Mouse (Mus musculus) adrenal gland, adult (tissue): ENCODE measurements at regions not wholly inside any gene's neighbourhood (a gene's known extent, or its start where the extent isn't known, plus 50 kb on each side); places are given as distances from the start of the nearest gene placed in this dataset.
"Not testable (repeated sequence)": the region's sequence is repeated elsewhere in the genome, so short reads cannot be mapped to it uniquely, and the experiment has no call there.

Experiments used
- DNase-seq, 2 experiments: peaks; one replicate each; pipeline ENCODE4 v3.0.0; 2022 to 2023; ENCODE audit warnings: low spot score in 1 of 2; ENCODE audit not compliant: inconsistent age in 2 of 2

DNA sequence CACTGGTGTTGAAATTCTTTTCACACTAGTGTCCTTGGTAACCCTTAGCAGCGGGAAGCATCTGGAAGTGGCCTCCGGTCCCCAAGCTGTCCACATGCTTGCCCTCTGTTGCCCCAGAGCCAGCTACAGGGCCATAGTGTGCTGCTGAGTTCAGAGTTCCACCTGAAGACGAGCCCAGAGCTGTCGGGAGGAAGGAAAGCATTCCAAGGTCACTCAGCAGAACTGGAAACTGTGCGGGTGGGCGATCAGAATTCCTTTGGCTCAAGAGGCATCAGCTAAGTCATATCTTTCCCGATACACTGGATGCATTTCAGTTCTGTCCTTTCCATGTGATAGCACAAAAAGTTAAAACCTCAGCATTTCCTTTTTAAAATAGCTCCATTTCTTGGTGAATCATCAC is 170.6 kb upstream of the Gm10306 start:
- DNase-seq, result peak in 1 of 2 experiments; percentile 35

DNA sequence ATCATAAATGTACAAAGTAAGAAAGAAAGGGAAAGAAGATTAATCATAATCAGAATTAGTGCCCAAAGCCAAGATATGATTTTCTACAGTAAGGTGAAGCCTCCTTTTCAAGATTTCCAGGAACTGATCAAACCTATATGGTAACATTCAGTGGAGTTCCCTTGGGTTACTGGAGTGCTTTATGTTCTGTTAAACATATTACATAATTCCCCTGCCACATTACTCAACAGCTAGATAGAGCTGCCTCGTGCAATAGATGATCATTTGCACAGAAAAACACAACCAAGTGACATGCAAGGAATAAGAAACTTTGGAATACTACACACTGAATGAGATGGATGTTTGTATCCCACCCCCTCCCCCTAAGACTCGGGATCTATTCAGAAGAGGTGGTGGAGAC is 168.0 kb upstream of the Gm10306 start:
- no peak for DNase-seq

DNA sequence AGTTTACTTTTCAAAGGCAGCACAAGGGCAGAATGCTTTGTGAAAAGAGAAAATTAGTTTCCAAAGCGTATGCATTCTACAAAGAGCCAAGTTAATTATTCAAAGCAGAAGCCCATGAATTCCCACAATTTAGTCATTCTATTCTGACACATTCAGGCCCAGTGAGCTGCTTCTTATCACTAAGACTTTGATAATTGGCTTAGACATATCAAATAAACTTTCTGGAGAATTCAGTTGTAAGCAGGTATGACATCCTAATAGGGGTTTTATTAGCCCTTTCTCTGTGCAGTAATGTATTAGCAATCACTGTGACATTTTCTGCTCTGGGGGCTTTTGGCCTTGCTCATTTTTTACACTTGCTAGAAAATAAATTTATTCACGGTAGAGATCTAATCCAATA is 161.9 kb upstream of the Gm10306 start:
- DNase-seq, result no peak

DNA sequence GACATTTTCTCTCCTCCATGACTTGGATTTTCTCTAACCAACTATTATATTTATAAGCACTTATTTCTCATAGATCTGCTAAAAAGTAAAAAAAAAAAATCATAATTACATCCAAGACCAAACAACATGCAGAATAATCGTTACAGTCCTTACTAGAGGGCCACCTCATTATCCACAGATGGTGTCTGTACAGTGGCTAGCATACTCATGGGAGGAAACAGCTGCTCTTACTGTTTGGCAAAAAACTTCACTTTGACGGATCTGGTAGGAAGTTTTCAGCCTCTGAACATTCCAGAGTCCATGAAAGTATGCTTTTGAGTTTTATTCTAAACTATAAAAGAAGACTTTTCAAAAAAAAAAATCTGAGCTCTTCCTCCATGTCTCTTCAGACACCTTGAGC is 159.1 kb upstream of the Gm10306 start:
- DNase-seq, result no peak

DNA sequence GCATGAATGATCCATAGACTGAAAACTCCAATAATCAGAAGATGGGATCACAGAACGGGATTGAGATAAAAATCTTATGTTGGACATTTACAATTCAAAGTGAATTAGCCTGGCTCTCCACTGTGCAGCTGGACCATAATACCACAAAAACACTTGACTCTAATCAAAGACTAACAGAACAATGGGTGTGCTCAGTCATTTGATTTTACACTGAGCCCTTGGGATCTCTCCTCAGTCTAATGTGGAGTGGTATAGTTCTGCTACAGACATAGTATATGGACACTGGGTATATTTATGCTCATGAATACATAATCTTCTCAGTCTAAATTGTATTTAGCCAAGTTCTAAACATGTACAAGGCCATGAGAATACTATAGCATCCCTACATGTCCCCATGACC is 149.4 kb upstream of the Gm10306 start:
- no peak for DNase-seq

DNA sequence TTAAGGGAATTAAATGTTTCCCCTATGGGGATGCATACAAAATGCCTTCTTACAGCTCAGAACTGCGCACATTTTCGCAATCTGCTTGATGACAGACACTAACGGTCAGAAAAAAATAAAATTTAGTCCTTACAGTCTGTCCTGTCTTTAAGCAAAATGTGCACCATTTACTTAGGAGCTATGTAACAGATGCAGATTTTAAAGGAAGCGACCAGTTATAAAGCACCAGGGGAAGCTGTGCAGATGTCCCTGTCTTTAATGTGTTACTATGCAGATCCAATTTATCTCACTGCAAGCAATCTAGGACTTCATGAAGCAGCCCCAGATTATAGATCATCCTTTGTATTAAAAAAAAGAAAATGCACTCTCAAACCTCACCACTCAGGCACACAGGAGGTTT is 148.8 kb upstream of the Gm10306 start:
- no peak for DNase-seq

DNA sequence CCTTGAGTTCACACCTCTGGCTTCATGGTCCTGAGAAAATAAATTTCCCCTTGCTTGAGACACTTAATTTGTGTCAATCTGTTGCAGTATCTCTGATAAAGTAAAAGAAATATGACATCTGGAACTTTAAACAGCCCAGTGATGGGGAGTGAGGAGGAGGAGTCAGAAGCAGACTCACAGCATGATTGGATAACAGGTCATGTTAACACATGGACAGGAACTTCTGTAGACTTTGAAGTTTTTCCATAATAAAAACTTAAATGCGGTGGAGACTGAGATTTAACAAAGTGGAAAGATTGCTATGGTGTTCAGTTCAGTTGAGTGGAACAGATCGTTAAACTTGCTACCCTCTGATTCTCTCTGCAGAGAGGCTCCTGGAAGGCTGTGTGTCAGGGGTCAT is 143.7 kb upstream of the Gm10306 start:
- DNase-seq, result no peak

DNA sequence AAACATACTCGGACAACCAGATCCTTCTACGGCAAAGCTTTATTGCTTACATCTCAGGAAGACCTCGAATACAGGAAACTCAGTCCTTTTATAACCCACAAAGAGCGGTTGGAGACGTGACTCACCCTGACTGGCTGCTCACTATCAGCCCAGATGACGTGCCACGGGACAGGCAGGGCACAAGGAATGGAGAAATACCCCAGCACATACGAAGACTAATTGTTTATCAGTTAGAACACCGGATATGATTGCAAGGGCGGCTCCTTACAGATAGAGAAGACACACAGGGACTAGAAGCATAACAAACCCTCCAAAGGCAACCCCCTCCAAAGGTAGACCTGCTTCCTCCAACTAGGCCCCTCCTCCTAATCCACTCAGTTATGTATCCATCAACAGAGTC is 130.8 kb upstream of the Gm10306 start:
- not testable (repeated sequence) for DNase-seq

DNA sequence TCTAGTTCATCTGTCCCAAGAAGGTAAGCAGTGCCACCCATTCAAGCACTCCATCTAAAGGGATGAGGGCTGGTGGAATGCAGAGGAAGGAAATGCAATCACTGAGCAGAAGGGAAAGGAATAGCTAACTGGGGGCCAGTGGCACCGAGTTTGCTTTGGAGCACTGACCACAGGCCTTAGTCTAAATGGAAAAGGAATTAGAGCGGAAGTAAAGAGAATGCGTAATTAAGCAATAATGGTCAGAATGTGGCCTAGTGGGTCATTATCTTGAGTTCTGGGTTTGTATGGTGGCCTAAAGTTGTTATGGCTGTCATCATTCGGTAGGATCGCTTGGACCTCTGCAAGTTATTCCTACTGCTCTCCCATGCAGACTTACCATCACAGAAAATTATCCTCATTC is 128.8 kb upstream of the Gm10306 start:
- no peak for DNase-seq

DNA sequence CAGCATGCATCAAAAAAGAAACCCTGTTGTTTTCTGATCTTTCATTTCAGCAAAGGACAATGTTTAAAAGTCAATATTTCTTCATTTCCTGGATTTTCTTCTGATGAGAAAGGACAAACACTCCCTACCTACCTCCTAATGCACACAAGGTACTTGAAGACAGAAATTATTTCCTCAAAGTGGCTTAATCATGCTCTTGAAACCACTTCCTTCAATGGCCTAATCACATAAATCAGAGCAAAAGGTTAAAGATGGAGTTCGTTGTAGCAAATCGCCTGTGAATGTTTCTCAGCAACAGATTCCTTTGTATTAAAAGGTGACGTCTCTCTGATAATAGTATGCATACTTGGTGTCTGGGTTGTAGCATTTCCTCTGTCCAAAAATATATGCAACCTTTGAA is 124.3 kb upstream of the Gm10306 start:
- DNase-seq, result no peak

DNA sequence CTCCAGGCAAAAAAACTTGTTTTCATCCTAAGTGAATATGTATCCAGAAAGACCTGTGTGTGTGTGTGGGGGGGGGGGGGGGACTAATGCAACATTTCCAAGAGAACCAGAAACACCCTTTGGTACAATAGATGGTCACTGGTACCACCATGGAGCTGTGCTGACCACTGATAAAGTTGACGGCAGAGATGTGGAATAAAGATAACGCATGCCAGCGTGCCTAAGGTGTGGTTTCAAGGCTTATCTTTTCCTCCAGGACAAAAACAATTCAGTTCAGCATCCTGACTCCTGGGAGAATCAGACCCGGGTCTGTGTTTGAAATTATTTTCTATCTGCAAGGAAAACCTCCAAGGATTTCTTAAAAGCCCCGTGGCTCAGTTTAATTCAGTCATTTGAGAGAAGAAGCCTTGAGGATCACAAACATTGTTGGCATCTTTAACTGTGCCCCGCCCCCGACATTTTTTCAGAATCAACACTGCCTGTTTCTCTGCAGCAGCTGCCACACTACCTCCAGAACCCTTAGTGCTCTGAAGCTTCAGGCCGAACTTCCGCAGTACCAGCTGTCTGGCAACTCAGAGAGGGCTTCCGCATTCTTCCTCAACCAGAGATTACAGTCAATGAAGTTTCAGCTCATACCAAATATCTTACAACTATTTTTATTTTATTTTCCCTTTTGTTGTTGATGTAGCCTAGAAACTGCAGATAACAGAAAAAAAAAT is 118.5 kb upstream of the Gm10306 start:
- DNase-seq, result peak in 1 of 2 experiments; percentile 19

DNA sequence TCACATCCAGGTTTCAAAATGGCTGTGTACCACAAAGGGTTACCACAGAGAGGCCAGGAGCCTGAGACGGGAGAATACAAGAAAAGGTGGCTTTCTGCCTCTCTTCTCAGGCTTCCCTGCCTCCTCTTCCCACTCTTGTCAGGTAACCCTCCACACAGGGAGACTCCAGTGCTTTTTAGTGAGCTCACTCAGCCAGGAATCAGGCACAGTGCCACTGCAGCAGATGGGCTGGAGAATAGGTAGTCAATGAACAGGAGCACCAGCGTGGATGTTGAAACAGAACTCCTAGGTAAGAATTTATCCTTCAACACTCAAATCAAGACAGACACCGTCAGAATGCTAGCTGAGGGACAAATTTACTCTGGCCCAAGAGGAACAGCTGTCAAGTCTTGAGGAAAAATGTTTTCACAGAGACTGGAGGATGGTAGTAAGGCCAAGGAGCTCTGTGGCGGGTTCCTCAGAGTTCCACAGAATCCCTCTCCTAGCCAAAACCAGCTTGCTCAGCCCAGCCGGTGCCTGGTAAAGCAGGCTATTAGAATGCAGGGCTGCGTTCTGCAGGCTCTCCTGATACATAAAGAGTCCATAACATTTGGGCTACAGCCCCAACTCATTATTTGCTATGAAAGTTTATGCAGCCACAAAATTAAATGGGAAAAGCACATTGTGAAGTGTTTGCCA is 117.0 kb upstream of the Gm10306 start:
- no peak for DNase-seq

DNA sequence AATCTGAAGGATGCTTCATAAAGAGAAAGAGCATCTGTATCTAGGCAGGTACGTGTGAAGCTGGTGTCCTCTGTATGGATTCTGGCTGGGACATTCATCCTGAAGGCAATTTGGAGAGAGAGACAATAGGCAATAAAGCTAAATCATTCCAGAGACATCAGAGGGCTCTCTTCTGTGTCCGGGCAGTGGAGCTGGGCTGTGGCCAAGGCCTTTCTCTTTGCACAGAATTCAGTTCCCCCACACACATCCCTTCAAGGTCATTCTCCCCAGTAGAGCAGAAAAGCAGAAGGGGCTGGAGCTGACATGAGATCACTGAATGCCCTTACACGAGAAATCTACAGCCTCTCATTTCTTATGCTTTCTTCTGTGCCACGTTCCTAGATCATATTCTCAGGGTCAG is 109.7 kb upstream of the Gm10306 start:
- DNase-seq, result peak; percentile 20 to 56
